Mouse (Mus musculus) A20 (cell line): ENCODE results near the gene AI413582.

ENCODE experiments used
- DNase-seq: peaks from one replicate; pipeline ENCODE4 v3.0.0-alpha.2; 2011; ENCODE audit warnings: low read depth, low spot score

The AI413582 gene

DNA sequence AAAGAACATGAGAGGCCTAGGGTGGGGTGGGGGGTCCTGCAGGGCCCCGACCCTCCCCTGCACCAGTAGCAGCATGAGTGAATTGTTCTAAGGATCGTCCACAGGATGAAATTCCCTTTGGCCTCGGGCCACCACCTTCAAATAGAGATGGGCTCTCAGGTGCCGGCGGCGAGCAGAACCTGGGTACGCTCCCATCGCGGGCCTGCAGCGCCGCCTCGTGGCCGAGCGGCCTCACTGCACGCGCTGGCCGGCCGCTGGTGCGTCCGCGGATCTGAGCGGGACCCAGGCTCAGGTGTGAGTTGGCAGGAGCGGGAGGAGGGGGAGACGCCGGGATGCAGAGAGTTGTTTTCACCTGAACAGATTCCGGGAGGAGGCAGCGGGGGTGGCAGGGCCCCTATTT, 45.0 kb downstream of the AI413582 start:
- DNase-seq = peak; percentile 56

DNA sequence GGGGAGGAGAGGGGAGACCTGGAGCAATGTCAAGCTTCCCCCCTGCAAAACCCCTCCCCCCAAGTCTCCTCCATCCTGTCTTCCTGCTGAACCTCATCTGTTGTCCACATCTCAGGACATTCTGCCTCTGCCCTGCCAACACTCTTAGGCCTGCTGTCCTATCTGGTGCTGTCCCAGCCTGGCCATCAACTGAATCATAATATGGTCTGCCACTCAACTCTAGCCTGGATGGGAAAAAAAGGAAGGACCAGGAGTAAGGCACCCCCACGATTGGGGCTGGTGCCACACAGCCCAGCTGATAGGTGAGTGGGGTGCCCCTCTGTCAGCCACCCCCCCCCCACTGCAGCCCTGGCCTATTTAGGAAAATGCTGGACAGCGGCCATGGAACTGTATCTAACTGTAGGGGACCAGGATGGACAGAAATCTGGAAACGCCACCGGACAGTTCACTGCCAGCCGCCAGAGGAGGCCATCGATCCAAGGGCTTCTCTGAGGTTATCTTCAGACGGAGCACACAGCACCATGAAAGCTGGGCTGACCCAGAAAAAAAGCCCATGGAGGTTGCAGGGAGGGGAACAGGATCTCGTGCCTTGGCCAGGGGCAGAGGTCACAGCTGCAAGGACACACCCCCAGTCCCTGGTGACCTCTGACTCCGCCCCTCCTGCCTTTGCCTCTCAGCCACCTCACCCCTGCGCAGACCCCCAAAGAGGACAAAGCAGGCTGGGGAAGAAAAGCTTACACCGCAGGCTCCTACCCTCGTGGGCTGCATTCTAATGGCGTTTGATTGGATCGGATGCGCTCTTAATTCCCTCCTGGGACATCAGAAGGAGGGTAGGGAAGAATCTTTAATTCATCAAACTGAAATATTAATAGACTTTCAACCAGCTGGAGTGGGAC, 46.6 kb downstream of the AI413582 start:
- DNase-seq = no peak

DNA sequence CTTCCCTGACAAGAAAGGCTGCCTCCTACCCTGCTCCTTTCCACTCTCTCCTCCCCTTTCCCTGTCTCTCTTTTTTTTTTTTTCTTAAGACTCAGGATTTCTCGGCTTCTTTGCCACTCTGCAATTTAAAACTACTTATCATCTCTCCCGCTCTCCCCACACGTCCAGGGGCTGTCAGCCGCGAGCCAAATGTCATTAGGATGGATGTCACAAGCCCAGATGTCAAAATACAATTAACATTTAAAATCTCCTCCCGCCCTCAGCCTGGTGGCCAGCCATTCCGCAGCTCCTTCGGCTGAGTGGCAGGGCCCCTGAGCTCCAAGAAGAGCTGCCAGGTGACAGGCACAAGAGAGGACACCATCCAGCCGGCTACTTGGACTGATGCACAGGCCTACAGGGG, 47.3 kb downstream of the AI413582 start:
- no peak for DNase-seq

DNA sequence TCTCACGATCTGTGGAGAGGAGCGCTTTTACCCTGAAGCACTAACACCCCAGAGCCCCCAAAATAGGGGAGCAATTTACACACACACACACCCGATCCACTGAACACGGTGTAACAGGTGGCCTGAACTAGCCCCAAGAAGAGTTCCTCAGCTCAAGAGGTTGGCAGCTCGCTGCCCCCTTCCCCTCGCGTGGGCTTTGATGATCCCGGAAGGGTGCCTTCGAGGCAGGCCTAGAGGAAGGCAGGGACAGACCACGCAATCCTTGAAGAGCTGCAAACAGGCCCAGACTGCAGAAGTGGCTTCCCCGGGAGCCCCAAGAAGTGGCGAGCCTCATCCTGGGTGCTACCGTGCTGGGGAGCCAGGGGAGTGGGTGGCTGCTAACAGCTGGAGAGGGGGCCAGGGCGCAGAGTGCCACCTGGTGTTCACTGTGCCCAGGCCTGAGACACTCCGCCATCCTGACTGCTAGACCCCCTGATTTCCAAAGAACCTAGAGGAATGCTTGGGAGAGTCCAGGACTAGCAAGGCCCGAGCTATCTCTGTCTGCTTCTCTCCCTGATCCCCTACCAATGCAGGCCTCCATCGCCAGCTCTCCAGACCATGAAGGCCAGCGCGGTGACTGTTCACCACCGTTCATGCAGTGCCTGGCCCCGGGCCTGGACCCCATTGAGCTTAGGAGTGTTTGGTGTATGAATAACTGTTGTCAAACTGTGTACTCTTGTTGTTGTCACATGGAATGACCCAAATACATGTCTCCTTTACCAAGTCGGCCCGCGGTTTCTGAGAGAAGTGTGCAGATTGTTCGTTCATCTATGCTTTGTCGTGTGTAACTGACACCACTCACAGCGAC, 51.4 kb downstream of the AI413582 start:
- no peak for DNase-seq
